Mouse (Mus musculus) adipocyte (in vitro differentiated cells): ENCODE data around the gene Igdcc4.

ENCODE experiments used
- DNase-seq: peaks from one replicate; pipeline ENCODE4 v3.0.0-alpha.2; 2016; ENCODE audit warnings: low spot score

Igdcc4 gene

GRCm38 (mm10) chr9:65157631-65158030 lies 56.3 kb downstream of the Igdcc4 start:
- DNase-seq, result no peak

- no peak for DNase-seq
These were observed 59.9 kb downstream of the Igdcc4 start for GRCm38 (mm10) chr9:65161188-65161587.

GRCm38 (mm10) chr9:65161881-65162280 lies 60.6 kb downstream of the Igdcc4 start:
- no peak for DNase-seq

- no peak for DNase-seq
These were observed 61.7 kb downstream of the Igdcc4 start for GRCm38 (mm10) chr9:65162711-65163639.

GRCm38 (mm10) chr9:65164870-65165269 lies 63.6 kb downstream of the Igdcc4 start:
- peak; percentile 15 for DNase-seq

- DNase-seq, result no peak
These were observed 65.1 kb downstream of the Igdcc4 start for GRCm38 (mm10) chr9:65166386-65166785.

- DNase-seq, result no peak
These were observed 67.2 kb downstream of the Igdcc4 start for GRCm38 (mm10) chr9:65168534-65168933.

- DNase-seq, result no peak
These were observed 67.7 kb downstream of the Igdcc4 start for GRCm38 (mm10) chr9:65168952-65169351.

- no peak for DNase-seq
These were observed 71.4 kb downstream of the Igdcc4 start for GRCm38 (mm10) chr9:65172654-65173053.

GRCm38 (mm10) chr9:65175234-65175938 lies 74.1 kb downstream of the Igdcc4 start:
- DNase-seq, result no peak

GRCm38 (mm10) chr9:65175939-65176871 lies 74.9 kb downstream of the Igdcc4 start:
- no peak for DNase-seq

GRCm38 (mm10) chr9:65177497-65177896 lies 76.2 kb downstream of the Igdcc4 start:
- DNase-seq, result no peak

GRCm38 (mm10) chr9:65177912-65178311 lies 76.6 kb downstream of the Igdcc4 start:
- DNase-seq, result no peak

GRCm38 (mm10) chr9:65178336-65179213 lies 77.3 kb downstream of the Igdcc4 start:
- DNase-seq, result no peak

- DNase-seq, result no peak
These were observed 78.7 kb downstream of the Igdcc4 start for GRCm38 (mm10) chr9:65179817-65180624.
